Mouse (Mus musculus) activated CD4-positive, CD25-positive, alpha-beta regulatory T cell, adult 4 months (primary cell): Measurements from ENCODE around the gene Ndufa6. TPM values are rescaled to one million over a fixed set of nuclear protein-coding genes. Genes with fewer than 3 reads are reported as not detected.
"Not testable (repeated sequence)": the region's sequence is repeated elsewhere in the genome, so short reads cannot be mapped to it uniquely, and the experiment has no call there.

Experiments used
- ATAC-seq: one replicate; pipeline ENCODE4 v1.8.0; 2017
- polyA plus RNA-seq, 2 experiments: library from polyadenylated mRNA; unstranded; fragments of 100-300 nt; shearing (Covaris generic); gene quantifications; one replicate each; pipeline ENCODE4 v1.2.1; 2017

Ndufa6 gene
- polyA plus RNA-seq, 2 experiments from 2014 or later = 486 to 595 TPM

DNA sequence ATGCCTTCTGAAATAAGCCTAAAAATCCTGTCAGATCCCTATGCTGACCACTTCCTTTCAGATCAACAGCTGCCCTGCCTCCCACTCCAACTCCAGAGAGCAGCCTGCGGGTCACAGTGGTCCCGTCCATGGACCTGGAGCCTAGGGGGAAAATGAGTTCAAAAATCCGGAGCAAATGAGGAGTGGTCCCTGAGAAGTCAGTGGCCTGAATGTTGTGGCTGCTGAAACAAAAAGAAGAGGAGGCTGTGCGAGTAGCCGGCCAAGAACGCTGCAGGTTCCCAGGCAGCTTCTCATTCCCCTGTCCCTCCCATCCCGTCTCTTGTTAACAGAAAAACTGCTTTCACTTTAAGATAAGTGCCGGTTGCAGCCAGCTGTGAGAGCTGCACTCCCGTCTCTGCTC lies 10.4 kb upstream of the Ndufa6 start:
- ATAC-seq = not testable (repeated sequence)

DNA sequence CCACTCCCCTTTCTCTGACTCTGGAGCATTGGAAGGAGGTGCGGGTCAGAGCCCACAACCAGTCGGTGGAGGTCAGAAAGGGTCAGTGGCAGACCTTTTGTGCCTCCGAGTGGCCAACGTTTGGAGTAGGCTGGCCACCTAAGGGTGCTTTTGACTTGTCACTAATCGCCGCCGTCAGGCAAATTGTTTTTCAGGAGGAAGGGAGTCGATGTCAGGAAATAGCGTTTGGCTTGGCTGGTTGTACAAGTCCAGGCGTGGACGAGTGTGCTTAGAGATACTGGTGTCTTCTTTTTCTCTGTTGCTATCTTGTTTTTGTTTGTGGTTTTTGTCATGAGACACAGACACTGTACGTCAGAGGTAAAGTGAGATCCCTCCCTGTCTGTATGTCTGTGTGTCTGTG lies 9.7 kb upstream of the Ndufa6 start:
- ATAC-seq = not testable (repeated sequence)

DNA sequence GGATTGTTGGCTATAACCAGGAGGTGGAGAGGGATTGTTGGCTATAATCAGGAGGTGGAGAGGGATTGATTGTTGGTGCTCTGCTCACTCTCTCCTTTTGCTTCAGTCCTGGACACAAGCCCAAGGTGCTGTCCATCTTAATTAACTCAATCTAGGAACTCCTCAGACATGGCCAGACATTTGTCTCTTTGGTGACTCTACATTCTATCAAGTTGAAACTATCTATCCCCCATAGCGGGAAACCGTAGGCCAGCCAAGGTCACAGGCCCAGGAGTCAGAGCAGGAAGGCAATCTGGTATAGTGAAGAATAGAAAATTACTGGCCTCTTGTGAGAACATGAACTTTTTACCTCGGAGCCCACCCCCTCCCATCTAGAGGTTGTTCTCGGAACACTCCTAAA lies 8.1 kb upstream of the Ndufa6 start:
- no peak for ATAC-seq

GRCm38 (mm10) chr15:82361459-82362018 lies 7.4 kb upstream of the Ndufa6 start:
- ATAC-seq = no peak

DNA sequence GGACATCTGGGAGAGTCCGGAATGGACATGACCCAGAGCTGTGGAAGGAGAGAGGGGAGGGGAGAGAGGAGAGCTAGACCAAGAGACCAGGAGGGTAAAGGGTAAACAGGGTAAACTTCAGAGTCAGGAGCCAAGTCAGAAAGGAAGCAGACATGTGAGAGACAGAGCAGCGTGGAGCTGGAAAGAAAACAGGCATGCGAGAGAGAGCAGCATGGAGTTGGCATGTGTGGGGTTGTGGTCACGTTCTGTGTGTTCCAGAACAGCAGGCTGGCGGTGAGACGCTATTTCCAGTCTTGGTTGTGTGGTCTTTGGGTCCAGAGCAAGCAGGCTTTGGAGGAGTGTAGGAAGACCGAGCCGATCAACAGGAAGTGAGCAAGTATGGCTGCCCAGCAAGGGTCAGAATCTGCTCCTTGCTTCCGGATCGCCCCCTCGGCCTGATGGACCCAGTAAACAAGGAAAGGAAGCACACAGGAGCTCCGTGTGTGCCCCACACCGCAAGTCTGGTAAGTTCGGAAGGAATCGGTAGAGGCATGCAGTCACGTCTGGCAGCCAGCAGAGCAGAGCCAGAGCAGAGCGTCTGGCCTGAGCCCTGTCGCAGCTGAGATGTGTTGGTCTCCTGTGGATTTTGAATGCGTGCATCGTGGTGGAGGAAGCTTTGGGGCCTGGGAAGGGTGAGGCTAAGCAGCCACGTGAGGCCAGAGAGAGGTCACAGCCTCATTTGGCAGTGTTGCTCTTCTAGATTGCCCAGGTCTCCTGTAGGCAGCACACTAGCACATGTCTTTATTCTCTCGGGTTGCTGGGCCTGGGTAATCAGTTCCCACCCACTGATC lies 4.5 kb upstream of the Ndufa6 start:
- no peak for ATAC-seq

GRCm38 (mm10) chr15:82353745-82354113 lies 393 bp downstream of the Ndufa6 start:
- no peak for ATAC-seq

- no peak for ATAC-seq
These were observed 911 bp downstream of the Ndufa6 start for GRCm38 (mm10) chr15:82353078-82353744.

DNA sequence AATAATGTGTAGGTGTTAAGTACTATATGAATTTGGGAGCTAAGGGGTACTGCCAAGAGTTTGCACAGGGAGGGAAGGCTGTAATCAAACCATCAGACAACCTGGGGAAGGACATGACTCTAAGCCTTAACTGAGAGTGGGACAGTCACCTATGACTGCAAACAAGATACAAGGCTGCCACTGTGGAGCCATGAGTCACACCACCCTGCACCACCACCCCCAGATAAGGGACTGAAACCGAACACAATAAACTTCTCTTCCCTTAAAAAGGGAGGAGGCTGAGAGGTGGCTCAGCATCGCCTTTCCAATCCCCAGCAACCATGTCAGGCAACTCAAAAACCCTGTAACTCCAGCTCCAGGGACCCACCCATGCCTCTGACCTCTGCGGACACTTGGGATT lies 2.6 kb downstream of the Ndufa6 start:
- no peak for ATAC-seq

GRCm38 (mm10) chr15:82350349-82350748 lies 3.8 kb downstream of the Ndufa6 start:
- no peak for ATAC-seq

- ATAC-seq = no peak
These were observed 5.2 kb downstream of the Ndufa6 start for GRCm38 (mm10) chr15:82348999-82349341.

DNA sequence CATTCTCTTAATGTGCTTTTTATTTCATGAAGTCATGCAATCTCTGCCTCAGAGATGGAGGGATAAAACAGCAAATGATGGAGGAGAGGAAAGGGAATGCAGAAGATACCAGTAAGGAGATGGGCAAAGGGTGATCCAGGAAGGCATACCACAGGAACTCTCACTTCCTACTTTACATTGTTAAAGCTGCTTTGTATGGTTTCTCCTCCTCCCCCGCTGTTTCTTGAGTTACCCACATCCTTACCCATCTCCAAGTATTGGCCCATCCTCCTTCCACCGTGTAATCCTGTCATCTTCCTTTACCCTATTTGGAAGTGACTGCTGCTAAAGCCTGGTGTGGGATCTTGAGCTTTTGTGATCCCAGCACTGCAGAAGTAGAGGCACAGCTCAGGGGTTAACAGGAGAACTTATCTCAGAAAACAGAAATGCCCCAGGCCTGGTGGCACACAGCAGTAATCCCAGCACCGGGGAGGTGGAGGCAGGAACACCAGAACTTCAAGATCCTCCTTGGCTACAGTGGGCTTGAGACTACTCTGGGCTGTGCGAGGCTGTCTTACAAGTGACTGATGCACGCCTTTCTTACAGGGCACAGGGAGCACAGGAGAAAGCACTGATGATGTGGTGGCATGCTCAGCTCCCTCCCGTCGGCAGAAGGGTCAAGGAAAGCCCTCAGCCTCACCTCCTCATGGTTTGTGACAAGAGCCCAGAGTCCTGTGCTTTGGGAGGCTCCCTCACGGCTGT lies 5.7 kb downstream of the Ndufa6 start:
- no peak for ATAC-seq

DNA sequence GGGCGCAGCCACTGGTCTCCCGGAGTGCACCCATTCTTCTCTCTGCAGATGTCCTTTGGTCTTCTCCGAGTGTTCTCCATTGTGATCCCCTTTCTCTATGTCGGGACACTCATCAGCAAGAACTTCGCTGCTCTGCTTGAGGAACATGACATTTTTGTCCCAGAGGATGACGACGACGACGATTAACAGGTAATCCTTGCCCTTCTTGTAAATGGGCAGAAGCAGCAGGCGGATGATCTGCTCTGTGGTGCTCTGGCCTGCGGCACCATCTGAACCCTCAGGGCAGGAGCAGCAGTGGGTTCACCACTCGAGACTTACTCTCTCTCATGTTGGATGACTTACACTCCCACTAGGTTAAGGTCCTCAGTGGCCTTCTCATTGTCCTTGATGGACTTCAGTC lies 6.3 kb downstream of the Ndufa6 start:
- no peak for ATAC-seq

DNA sequence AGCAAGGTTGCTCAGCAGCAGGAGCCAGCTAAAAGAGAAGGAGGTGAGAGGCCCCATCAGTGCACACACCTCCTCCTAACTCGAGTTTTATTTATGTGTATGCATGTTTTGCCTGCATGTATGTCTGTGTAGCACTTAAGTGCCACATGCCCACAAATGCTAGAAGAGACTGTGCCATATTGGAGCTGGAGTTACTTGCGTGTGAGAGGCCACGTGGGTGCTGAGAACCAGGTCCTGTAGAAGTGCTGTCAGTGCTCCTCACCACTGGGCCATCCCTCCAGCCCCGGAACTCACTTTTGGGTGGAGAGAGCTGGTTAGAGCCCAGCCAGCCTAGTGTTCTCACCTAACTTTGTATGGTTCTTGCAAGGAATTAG lies 6.8 kb downstream of the Ndufa6 start:
- no peak for ATAC-seq

DNA sequence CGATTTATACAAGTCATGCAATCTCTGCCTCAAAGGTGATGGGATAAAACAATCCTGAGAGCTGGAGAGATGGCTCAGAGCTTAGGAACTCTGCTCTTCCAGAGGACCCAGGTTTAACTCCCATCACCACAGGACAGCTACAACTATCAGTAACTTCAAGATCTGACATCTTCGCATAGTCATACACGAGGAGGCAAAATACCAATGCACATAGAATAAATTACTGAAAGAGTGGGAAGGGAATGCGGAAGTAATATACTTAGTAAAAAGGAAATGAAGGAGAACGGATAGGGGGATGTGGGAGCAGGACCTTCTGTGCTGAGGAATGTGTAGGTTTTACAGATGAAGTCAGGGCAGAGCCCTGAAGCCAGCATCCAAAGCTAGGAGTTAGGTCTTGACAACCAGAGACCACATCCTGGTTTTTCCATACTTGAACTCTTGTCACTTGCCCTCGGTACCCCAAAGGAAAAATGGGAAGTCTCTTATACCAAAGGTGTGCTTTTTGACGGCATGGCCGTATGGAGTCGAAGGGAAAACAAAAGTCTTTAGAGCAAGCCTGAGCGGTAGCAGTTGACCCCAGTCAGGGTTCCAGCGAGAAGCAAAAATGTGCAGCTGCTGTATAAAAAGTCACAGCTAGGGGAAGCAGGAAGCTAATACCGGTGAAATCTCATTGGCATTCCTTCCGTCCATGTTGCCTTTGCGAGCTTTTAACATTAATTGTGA lies 7.4 kb downstream of the Ndufa6 start:
- ATAC-seq = no peak

- peak; percentile 92 for ATAC-seq
These were observed 8.2 kb downstream of the Ndufa6 start for GRCm38 (mm10) chr15:82345820-82346470.

GRCm38 (mm10) chr15:82344971-82345370 lies 9.2 kb downstream of the Ndufa6 start:
- ATAC-seq = no peak

DNA sequence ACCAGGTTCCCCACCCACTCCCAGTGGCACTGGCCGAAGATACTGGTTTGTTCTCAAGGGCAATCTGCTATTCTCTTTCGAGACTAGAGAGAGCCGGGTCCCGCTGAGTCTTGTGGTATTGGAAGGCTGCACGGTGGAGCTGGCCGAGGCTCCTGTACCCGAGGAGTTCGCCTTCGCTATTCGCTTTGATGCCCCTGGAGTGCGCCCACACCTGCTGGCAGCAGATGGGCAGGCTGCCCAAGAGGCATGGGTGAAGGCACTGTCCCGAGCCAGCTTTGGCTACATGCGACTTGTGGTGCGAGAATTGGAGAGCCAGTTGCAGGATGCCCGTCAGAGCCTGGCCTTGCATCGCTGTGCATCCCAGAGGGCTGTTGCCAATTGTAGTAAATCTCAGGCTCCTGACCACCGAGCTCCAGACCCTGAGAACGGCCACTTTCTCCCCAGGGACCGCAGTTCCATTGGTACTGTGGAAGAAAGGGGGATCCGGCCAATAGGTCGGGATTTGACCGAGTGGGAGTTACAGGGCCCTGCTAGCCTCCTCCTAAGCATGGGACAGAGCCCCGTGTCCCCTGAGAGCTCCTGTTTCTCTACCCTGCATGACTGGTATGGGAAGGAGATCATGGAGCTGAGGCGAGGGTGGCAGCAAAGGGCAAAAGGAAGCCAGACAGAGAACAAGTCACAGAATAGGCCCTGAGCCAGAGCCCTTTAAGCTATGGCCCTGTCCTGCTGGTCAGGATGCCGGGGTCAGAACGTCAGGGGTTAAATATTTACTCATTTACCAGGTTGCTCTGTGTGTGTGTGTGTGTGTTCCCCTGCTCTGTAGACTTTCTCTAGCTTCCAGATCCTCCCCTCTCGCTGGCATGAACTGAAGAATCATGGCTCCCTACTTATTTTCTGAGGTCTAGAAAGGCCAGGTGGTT lies 10.5 kb downstream of the Ndufa6 start:
- ATAC-seq = no peak

DNA sequence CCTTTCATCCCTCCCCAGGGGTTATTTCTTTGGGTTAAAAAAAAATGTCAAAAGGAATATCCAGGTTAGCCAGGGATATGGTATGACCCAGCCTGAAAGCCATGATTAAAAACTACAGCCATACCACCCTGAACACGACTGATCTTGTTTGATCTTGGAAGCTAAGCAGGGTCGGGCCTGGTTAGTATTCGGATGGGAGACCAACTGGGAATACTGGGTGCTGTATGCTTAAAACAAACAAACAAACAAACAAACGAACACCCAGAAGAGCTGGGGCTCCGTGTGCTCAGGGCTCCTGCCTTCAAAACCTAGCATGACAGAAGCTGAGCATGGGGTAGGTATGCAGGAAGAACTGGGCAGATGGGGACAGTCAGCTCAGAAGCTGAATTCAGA lies 11.6 kb downstream of the Ndufa6 start:
- no peak for ATAC-seq

GRCm38 (mm10) chr15:82341675-82342542 lies 12.2 kb downstream of the Ndufa6 start:
- ATAC-seq = peak; percentile 6

- no peak for ATAC-seq
These were observed 13.1 kb downstream of the Ndufa6 start for GRCm38 (mm10) chr15:82341036-82341501.
